Mouse (Mus musculus) thymus, postnatal 14 days (tissue): ENCODE results near the gene Rpap3.

Source experiments
- DNase-seq: peaks from one replicate; pipeline ENCODE4 v3.0.0; 2021

Rpap3 gene

GRCm38 (mm10) chr15:97643986-97644385, 61.6 kb downstream of the Rpap3 start:
- no peak for DNase-seq
